Mouse (Mus musculus): ENCODE data around the gene Ndufs1.
"Not testable (repeated sequence)": the region's sequence is repeated elsewhere in the genome, so short reads cannot be mapped to it uniquely, and the experiment has no call there.

Gene Ndufs1

GRCm38 (mm10) chr1:63182636-63183270 is 6.1 kb upstream of the Ndufs1 start:
- peak; percentile 51 for DNase-seq (ENCODE audit: low spot score)

GRCm38 (mm10) chr1:63182212-63182611 is 5.6 kb upstream of the Ndufs1 start:
- DNase-seq (ENCODE audit: low spot score): peak; percentile 19

- no peak for DNase-seq (ENCODE audit: low spot score)
These were observed 4.8 kb upstream of the Ndufs1 start for GRCm38 (mm10) chr1:63181480-63181879.

GRCm38 (mm10) chr1:63181019-63181418 is 4.4 kb upstream of the Ndufs1 start:
- peak; percentile 86 for DNase-seq (ENCODE audit: low spot score)

DNA sequence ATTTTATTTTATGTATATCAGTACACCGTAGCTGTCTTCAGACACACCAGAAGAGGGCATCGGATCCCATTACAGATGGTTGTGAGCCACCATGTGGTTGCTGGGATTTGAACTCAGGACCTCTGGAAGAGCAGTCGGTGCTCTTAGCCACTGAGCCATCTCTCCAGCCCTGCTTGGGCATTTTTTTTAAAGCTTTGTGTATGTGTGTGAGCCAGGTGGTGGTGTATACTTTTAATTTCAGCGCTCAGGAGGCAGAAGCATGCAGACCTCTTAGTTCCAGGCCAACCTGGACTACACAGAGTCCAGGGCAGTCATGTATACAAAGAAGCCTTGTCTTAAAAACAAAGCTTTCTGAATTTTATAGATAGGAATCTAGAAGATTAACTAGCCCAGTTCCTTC is 3.9 kb upstream of the Ndufs1 start:
- DNase-seq (ENCODE audit: low spot score): not testable (repeated sequence)

- DNase-seq (ENCODE audit: low spot score): no peak
These were observed 3.5 kb upstream of the Ndufs1 start for GRCm38 (mm10) chr1:63180122-63180521.

DNA sequence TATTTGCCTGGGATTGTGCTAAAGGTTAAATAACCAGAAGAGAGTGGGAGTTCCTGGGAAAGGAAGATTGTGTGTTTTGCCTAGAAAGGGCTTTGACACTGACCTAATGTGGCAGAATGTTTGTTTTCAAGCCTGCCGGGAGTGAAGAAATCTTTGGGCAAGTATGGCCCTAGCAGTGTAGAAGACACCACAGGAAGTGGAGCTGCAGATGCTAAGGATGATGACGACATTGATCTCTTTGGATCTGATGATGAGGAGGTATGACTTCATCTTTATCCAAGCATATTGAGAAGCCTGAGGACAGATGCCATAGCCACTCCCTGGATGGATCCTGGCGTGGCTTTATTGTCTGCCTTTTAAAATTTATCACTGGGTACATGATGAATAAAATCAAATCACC is 1.7 kb upstream of the Ndufs1 start:
- DNase-seq (ENCODE audit: low spot score): no peak

- no peak for DNase-seq (ENCODE audit: low spot score)
These were observed 402 bp downstream of the Ndufs1 start for GRCm38 (mm10) chr1:63176259-63176603.

- no peak for DNase-seq (ENCODE audit: low spot score)
These were observed 780 bp downstream of the Ndufs1 start for GRCm38 (mm10) chr1:63175853-63176252.

DNA sequence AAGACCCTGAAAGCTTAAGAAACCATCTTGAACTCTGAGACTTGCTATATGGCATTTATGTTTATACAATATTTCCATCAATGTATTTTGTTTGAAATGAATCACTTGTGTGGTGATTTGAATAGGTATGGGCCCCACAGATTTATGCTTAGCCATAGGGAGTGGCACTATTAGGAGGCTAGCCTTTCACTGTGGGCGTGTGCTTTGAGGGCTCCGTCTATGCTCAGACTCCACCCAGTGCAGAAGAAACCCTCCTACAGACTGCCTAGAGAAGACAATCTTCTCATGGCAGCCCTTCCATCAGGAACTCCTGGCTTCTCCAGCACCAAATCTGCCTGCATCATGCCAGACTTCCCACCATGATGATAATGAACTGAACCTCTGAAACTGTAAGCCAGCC is 8.0 kb downstream of the Ndufs1 start:
- no peak for DNase-seq (ENCODE audit: low spot score)

DNA sequence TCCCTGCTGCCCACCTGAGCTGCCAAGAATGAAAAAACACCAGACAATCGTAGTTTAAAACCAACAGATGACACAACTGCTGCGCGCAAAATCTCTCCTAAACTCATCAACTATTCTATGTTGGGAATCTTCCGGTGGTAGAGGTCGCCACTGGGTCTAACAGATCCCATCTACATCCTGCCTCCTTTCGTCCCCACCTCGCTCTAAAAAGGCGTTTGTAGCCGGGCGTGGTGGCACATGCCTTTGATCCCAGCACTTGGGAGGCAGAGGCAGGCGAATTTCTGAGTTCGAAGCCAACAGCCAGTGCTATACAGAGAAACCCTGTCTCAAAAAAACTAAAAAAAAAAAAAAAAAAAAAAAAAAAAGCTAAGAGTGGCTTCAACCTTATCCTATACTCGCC is 36.4 kb downstream of the Ndufs1 start:
- DNase-seq (ENCODE audit: low spot score): no peak

DNA sequence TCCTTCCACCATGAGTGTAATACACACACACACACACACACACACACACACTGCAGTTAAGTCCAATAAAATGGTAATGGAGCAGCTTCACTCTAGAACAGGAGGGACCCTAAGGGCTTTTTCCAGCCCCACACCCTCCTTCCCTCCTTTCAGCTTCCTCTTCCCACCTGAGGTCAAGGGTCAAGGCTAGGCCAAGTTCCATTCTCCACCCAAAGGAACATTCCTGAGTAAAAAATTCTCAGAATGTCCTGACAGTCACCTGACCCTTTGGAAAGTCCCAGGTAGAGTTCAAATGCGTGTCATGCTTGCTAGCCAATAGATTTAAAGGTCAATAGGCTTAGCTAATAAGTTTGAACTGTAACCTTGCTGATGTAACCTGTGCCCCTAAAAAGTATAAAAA is 38.0 kb downstream of the Ndufs1 start:
- not testable (repeated sequence) for DNase-seq (ENCODE audit: low spot score)

DNA sequence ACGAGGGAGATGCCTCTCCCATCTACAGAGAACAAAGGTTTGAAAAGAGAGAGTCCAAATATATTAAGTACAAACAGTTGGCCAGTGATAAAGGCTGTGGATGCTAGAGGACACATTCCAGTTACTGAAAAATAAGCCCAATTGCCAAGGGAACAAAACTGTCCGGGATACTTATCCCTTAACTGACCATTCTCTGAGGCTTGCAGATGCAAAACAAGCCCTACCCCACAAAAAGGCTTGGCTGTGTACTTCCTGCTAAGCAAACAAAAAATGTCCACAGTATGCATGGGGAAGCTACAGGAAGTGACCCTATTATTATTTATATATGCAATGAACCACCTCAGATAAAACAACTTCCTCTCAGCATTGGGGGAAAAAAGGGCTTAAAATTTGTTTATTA is 38.7 kb downstream of the Ndufs1 start:
- no peak for DNase-seq (ENCODE audit: low spot score)

- DNase-seq (ENCODE audit: low spot score): no peak
These were observed 42.1 kb downstream of the Ndufs1 start for GRCm38 (mm10) chr1:63134530-63134929.

GRCm38 (mm10) chr1:63131766-63132165 is 44.9 kb downstream of the Ndufs1 start:
- no peak for DNase-seq (ENCODE audit: low spot score)

- no peak for DNase-seq (ENCODE audit: low spot score)
These were observed 45.8 kb downstream of the Ndufs1 start for GRCm38 (mm10) chr1:63130883-63131282.

DNA sequence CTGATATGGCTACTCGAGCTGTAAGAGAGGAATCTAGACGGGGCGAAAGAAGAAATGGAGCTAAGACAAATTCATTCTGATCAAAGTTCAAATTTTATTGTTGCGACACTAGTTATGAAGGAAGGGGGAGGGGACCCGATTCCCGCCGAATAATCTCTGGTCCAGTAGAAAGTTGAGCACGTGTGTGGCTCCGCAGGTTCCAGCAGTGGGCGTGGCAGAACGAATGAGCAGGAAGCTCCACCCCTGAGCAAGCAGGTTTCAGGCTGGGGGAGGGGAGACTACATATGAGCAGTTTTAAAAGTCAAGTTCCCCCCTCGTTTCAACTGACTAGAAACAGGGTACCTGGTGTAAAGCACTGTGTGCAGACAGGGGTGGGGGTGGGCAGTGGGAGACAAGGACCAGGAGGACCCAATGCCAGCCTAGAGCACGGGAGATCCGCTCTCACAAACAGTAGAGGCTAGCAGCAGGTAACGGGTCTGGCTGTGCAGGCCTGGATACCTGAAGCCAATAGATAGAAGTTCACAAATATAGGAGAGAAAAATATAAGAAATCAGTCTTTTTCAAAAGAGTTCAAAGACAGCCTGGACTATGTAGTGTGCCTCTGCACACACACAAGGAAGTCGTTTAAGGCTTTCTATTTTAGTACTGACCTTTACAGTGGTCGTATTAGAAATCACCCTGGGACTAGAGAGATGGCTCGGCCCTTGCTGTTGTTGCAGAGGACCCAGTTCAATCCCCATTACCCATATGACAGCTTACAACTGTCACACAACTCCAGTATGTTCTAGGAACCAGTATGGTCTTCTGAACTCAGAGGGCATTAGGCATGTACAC is 46.6 kb downstream of the Ndufs1 start:
- no peak for DNase-seq (ENCODE audit: low spot score)

GRCm38 (mm10) chr1:63129273-63129672 is 47.4 kb downstream of the Ndufs1 start:
- no peak for DNase-seq (ENCODE audit: low spot score)

- no peak for DNase-seq (ENCODE audit: low spot score)
These were observed 50.4 kb downstream of the Ndufs1 start for GRCm38 (mm10) chr1:63126206-63126605.

GRCm38 (mm10) chr1:63123823-63124450 is 52.7 kb downstream of the Ndufs1 start:
- DNase-seq (ENCODE audit: low spot score): no peak

DNA sequence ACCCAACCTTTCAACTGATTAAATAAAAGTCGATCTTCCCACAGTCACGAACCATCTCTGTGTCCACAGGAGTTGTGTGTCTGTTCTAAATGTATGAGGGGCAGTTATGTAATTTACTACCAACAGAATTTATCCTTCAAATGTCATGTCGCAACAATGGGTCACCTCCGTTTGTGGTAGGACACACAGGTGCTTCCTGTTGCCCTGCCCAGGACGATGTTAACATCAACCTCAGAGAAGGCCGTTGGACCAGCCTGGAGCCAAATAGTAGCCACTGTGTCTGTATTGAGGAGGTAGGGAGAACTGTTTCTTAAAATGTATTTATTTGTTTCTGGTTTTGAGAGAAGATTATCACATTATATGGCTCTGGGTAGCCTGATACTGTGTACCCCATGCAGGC is 54.6 kb downstream of the Ndufs1 start:
- DNase-seq (ENCODE audit: low spot score): no peak

DNA sequence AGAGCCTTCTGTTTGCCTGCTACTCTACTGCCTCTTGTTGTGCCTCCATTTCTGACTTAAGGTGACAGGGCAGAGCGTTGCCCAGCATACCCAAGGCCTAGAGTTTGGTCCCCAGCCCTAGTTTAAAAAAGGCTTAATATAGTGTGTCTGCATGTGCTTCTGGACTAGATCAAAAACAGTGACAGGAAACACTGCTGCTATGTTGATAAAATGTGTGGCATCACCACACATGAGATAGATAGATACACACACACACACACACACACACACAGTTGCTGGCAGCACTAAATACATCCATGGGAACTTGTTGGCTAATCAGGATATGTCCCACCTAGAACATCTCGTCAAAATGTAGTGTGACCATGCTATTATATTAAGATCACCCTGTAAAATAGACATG is 56.3 kb downstream of the Ndufs1 start:
- DNase-seq (ENCODE audit: low spot score): no peak

- DNase-seq (ENCODE audit: low spot score): no peak
These were observed 57.0 kb downstream of the Ndufs1 start for GRCm38 (mm10) chr1:63119675-63120074.

Data from urinary bladder, postnatal 25 days (tissue).